Mouse (Mus musculus) myocyte (in vitro differentiated cells): Measurements from ENCODE around the gene Xylt1.

ENCODE experiments used
- CEBPB ChIP-seq: IDR thresholded peaks from 2 replicates; pipeline ENCODE4 v1.6.1; 2011; ENCODE audit warnings: mild to moderate bottlenecking, moderate library complexity; ENCODE audit not compliant: poor library complexity, insufficient read depth, severe bottlenecking
- E2F4 ChIP-seq: IDR thresholded peaks from one replicate; pipeline ENCODE4 v1.6.1; 2011; ENCODE audit warnings: mild to moderate bottlenecking, control low read depth, moderate library complexity; ENCODE audit not compliant: insufficient read depth
- MAX ChIP-seq: IDR thresholded peaks from one replicate; pipeline ENCODE4 v1.6.1; 2011; ENCODE audit warnings: low read depth, mild to moderate bottlenecking, control low read depth
- MYOD1 ChIP-seq, 3 experiments: IDR thresholded peaks; one replicate each; pipeline ENCODE4 v1.6.1; 2011; ENCODE audit warnings: control low read depth in 2 of 3, low read depth in 2 of 3, mild to moderate bottlenecking in 2 of 3, moderate library complexity in 1 of 3; ENCODE audit not compliant: insufficient read length in 2 of 3, control insufficient read depth in 1 of 3
- MYOG ChIP-seq, 3 experiments: IDR thresholded peaks; one replicate each; pipeline ENCODE4 v1.6.1; 2011; ENCODE audit warnings: control low read depth in 2 of 3, low read depth in 2 of 3, mild to moderate bottlenecking in 2 of 3; ENCODE audit not compliant: insufficient read length in 2 of 3, control insufficient read depth in 1 of 3, insufficient read depth in 1 of 3
- POLR2A ChIP-seq: IDR thresholded peaks from one replicate; pipeline ENCODE4 v1.6.1; 2011; ENCODE audit warnings: low read depth, mild to moderate bottlenecking, control low read depth, moderate library complexity; ENCODE audit not compliant: insufficient read length
- POLR2AphosphoS2 ChIP-seq: IDR thresholded peaks from one replicate; pipeline ENCODE4 v1.6.1; 2011; ENCODE audit warnings: low read depth, control low read depth; ENCODE audit not compliant: insufficient read length
- REST ChIP-seq: IDR thresholded peaks from one replicate; pipeline ENCODE4 v1.6.1; 2011; ENCODE audit warnings: mild to moderate bottlenecking, control low read depth, moderate library complexity; ENCODE audit not compliant: insufficient read depth, insufficient read length
- SRF ChIP-seq: IDR thresholded peaks from one replicate; pipeline ENCODE4 v1.6.1; 2011; ENCODE audit warnings: low read depth; ENCODE audit not compliant: control insufficient read depth, insufficient read length
- TCF12 ChIP-seq: IDR thresholded peaks from one replicate; pipeline ENCODE4 v1.6.1; 2011; ENCODE audit warnings: mild to moderate bottlenecking, control low read depth; ENCODE audit not compliant: poor library complexity, insufficient read depth, severe bottlenecking
- TCF3 ChIP-seq: IDR thresholded peaks from one replicate; pipeline ENCODE4 v1.6.1; 2011; ENCODE audit warnings: low read depth, control low read depth; ENCODE audit not compliant: insufficient read length
- USF1 ChIP-seq: IDR thresholded peaks from one replicate; pipeline ENCODE4 v1.6.1; 2011; ENCODE audit warnings: low read depth, mild to moderate bottlenecking, control low read depth, moderate library complexity

GRCm38 (mm10) chr7:117555735-117556134, 175.0 kb downstream of the Xylt1 start:
- TF ChIP-seq POLR2A, result no peak
- TF ChIP-seq MYOD1 (IDR thresholded peaks at IDR 0.05; ENCODE audit: control insufficient read depth in 1 of 3, insufficient read length in 2 of 3, low read depth in 2 of 3), result no peak
- no peak for TF ChIP-seq TCF12
- TF ChIP-seq MYOG (IDR thresholded peaks at IDR 0.05; ENCODE audit: control insufficient read depth in 1 of 3, insufficient read depth in 1 of 3, insufficient read length in 2 of 3, low read depth in 2 of 3), result no peak
- no peak for TF ChIP-seq USF1
- no peak for TF ChIP-seq POLR2AphosphoS2
- TF ChIP-seq MAX, result no peak
- no peak for TF ChIP-seq REST
- no peak for TF ChIP-seq CEBPB
- no peak for TF ChIP-seq TCF3
- TF ChIP-seq SRF, result no peak
- TF ChIP-seq E2F4, result no peak
